Mouse (Mus musculus) heart, adult 8-10 months (tissue): ENCODE data around the gene Agmat. TPM values are rescaled to one million over a fixed set of nuclear protein-coding genes. Genes with fewer than 3 reads are reported as not detected.

Source experiments
- total RNA-seq, 4 experiments: library from RNA; stranded (reverse); gene quantifications; 2 replicates each; pipeline ENCODE4 v1.2.4; 2022

The Agmat gene
- total RNA-seq, 4 experiments from 2014 or later: 0.44 to 0.66 (median 0.63) TPM; not detected in 1

Other genes starting within 250 kb of the Agmat start
- gene Spen, start 208.1 kb upstream of the Agmat start, total RNA-seq: 10 to 100 TPM; 29.2 to 32.2 (median 30.1) TPM
- gene Fblim1, start 140.6 kb upstream of the Agmat start, total RNA-seq: 100 to 1,000 TPM; 221 to 281 (median 251) TPM
- gene Tmem82, start 128.0 kb upstream of the Agmat start, total RNA-seq: 10 to 100 TPM; 15.0 to 19.3 (median 16.5) TPM
- gene Slc25a34, start 122.9 kb upstream of the Agmat start, total RNA-seq: 100 to 1,000 TPM; 124 to 157 (median 144) TPM
- gene Plekhm2, start 81.8 kb upstream of the Agmat start, total RNA-seq: 100 to 1,000 TPM; 113 to 133 (median 117) TPM
- 1 to 10 TPM in 2 of 4 experiments, not detected in 2; 1.2 to 4.0 TPM for gene Rsc1a1, start 61.1 kb upstream of the Agmat start, total RNA-seq
- 10 to 100 TPM; 26.1 to 34.6 (median 29.1) TPM for gene Ddi2, start 23.3 kb upstream of the Agmat start, total RNA-seq
- 10 to 100 TPM; 23.2 to 28.7 (median 25.0) TPM for gene Dnajc16, start 44.3 kb downstream of the Agmat start, total RNA-seq
- gene Casp9, start 46.9 kb downstream of the Agmat start, total RNA-seq: 10 to 100 TPM in 2 of 4 experiments, 1 to 10 TPM in 2; 7.9 to 10.7 (median 10.0) TPM
- 1 to 10 TPM in 1 of 4 experiments, not detected in 3; 1.0 TPM for gene Cela2a, start 79.5 kb downstream of the Agmat start, total RNA-seq
- gene Ctrc, start 99.7 kb downstream of the Agmat start, total RNA-seq: not detected
- gene Efhd2, start 128.2 kb downstream of the Agmat start, total RNA-seq: 10 to 100 TPM; 18.1 to 21.4 (median 19.6) TPM